Mouse (Mus musculus) urinary bladder, postnatal 10 days (tissue): ENCODE data around the gene Tubgcp4.

ENCODE experiments used
- DNase-seq: peaks from one replicate; pipeline ENCODE4 v3.0.0; 2022; ENCODE audit warnings: low spot score

Tubgcp4 gene

GRCm38 (mm10) chr2:121204276-121204675 lies 33.8 kb downstream of the Tubgcp4 start:
- no peak for DNase-seq

GRCm38 (mm10) chr2:121206541-121206940 lies 36.1 kb downstream of the Tubgcp4 start:
- no peak for DNase-seq

GRCm38 (mm10) chr2:121214491-121214890 lies 44.0 kb downstream of the Tubgcp4 start:
- DNase-seq: no peak

DNA sequence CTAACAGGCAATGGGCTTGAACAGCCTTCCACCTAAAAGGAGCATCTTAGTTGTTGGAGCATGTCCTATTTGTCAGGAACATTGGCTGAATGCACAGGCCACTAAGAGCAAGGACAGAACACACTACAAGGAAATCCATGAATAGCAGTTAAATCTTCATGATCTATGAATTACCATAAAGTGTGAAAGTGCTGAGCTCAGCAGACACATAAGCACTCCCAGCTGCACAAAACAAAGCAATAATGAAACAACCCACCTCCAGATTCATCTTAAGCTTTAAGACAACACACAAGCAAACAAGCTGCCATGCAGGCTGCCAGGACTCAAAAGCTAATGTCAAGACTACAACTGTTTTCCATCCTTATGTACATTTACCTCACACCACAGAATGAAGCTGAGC lies 48.7 kb downstream of the Tubgcp4 start:
- no peak for DNase-seq

GRCm38 (mm10) chr2:121219994-121220393 lies 49.5 kb downstream of the Tubgcp4 start:
- DNase-seq: no peak

DNA sequence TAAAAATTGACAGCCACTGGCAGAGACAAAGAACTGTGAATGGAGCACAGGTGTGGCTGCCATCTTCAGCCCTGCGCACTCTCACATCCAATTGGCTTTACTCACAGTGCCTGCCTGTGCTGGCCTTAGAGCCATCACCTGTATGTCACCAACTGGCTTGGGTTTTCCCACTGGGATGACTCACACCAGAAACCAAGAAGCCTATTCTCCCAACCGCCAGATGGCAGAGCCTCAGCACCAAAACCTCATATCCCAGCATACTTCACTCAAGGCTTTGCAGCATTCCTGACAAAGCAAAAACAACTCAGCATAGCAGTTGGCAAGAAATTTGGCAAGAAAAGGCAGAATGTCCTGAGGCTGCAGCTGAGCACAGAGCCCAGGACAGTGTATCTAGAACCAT lies 52.6 kb downstream of the Tubgcp4 start:
- DNase-seq: no peak

DNA sequence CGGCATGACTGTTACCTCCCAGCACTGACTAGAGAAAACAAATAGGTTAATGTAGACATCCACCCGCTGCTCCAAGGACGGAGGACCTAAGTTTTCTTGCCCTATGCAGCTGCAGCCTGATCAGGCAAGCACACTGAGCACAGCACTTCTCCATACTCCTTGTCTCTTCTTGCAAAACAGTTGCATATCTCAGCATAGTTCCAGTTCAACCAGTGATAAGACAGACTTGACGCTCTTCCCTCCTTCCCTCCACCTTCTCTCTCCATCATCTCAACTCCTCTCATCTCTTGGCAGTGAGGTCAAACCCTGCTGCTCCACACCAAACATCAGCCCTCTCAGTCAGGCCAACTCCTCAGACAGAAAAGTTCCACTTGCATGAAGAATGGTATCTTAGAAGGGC lies 57.7 kb downstream of the Tubgcp4 start:
- no peak for DNase-seq

GRCm38 (mm10) chr2:121235460-121236072 lies 65.1 kb downstream of the Tubgcp4 start:
- DNase-seq: no peak

GRCm38 (mm10) chr2:121239426-121239825 lies 69.0 kb downstream of the Tubgcp4 start:
- DNase-seq: no peak

DNA sequence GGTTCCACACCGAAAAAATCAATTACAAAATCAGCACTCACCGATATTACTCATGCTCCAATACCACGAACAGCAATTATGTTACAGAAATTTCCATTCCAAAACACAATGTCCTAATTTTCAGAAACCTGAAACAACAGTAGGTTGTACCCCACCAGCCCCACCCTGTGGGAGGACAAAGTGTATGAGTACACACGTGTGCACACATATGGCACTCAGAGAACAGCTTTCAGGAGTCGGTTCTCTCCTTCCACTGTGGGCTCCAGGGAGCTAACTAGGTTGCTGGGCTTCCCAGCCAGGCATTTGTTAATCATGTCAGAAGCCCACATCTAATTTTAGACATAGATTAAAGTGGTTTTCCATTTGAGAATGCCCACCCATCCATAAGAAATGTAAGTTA lies 73.6 kb downstream of the Tubgcp4 start:
- no peak for DNase-seq
